Mouse (Mus musculus) stomach, postnatal 0 days (tissue): ENCODE measurements around the gene C1qtnf1.

Experiments used
- CTCF ChIP-seq: IDR thresholded peaks from 2 replicates; pipeline ENCODE4 v1.5.1; 2016; ENCODE audit warnings: antibody characterized with exemption, low read depth, mild to moderate bottlenecking, moderate library complexity
- EP300 ChIP-seq: optimal IDR thresholded peaks from 2 replicates; pipeline ENCODE3; 2016; ENCODE audit warnings: antibody characterized with exemption

DNA sequence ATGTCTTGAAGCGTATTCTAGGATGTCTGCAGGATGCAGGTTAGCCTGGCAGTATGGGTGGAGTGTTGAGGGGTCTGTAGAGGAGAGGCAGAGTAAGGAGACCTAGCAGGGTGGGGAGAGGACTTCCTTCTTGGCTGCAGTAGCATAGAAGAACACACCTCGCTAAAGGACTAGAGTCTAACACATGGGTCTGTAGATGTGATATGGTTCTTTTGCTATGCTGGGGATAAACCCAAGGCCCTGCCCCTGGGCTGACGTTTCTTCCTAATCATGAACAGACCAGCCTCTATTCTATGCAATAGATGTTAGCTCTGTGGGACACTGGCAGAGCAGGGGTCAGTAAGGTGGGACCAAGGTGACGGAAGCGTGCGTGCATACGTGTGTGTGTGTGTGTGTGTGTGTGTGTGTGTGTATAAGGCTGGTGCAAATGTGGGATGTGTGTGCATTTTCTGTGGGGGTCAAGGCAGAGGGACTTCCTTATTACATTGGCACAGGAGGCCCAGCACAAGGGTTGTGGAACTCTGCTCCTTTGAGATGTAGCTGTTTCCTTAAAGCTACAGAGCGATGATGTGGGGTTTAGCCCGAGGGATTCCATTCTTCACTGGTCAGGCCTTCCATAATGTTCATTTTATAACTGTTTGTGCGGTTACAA lies 41.6 kb downstream of the C1qtnf1 start:
- TF ChIP-seq CTCF (no peak), EP300 (no peak)
